Mouse (Mus musculus): Measurements from ENCODE around the gene Psg16. TPM values are rescaled to one million over a fixed set of nuclear protein-coding genes. Genes with fewer than 3 reads are reported as not detected.

The Psg16 gene
- polyA plus RNA-seq, 1 experiment, result 20.8 TPM

- WGBS, result 0% methylated on average over 56 of the region's 58 CpGs
- TF ChIP-seq CTCF (IDR thresholded peaks at IDR 0.05; ENCODE audit: borderline replicate concordance, insufficient read depth, low read depth, low read length) (no peak), POLR2A (IDR thresholded peaks at IDR 0.05; ENCODE audit: borderline replicate concordance, insufficient read depth, low read length) (peak; percentile 67)
- peak within 1 kb of the TSS; percentile 88 for H3K4me3 ChIP-seq (replicated peaks; ENCODE audit: insufficient read depth, low read depth, low read length)
Observed at GRCm38 (mm10) chr7:17027588-17028343, 46.1 kb upstream of the Psg16 start, which contains the start of gene Ppp5c. Gene Ppp5c, minus strand, starts transcription at chr7:17027924.

GRCm38 (mm10) chr7:17028923-17029322 lies 44.9 kb upstream of the Psg16 start:
- DNase-seq, result no peak
- H3K4me3 ChIP-seq (replicated peaks; ENCODE audit: insufficient read depth, low read depth, low read length), result no peak overlapping the region
- H3K27me3 ChIP-seq (ENCODE audit: control insufficient read depth, insufficient read depth, low read length), result no peaks in the 10 kb centered on the region
- no peak overlapping the region for H3K27ac ChIP-seq (ENCODE audit: insufficient read depth, low read length)
- H3K4me1 ChIP-seq (ENCODE audit: control insufficient read depth, insufficient read depth, low read length), result peaks cover 22% of the 10 kb centered on the region
- TF ChIP-seq POLR2A (IDR thresholded peaks at IDR 0.05; ENCODE audit: borderline replicate concordance, insufficient read depth, low read length), result no peak
- TF ChIP-seq CTCF (IDR thresholded peaks at IDR 0.05; ENCODE audit: borderline replicate concordance, insufficient read depth, low read depth, low read length), result no peak
- WGBS, result 59% methylated on average over 7 of the region's 7 CpGs

More at GRCm38 (mm10) chr7:17027588-17028343, 46.1 kb upstream of the Psg16 start, which contains the start of gene Ppp5c:
- H3K27ac ChIP-seq (ENCODE audit: insufficient read depth, low read length), result peak within 1 kb of the TSS; percentile 71
- peaks cover 34% of the 10 kb centered on the region for H3K4me1 ChIP-seq (ENCODE audit: control insufficient read depth, insufficient read depth, low read length)
- DNase-seq, result peak; percentile 90 to 91
- no peaks in the 10 kb centered on the region for H3K27me3 ChIP-seq (ENCODE audit: control insufficient read depth, insufficient read depth, low read length)

GRCm38 (mm10) chr7:17030239-17030638 lies 43.6 kb upstream of the Psg16 start:
- peaks cover 9% of the 10 kb centered on the region for H3K4me1 ChIP-seq (ENCODE audit: control insufficient read depth, insufficient read depth, low read length)
- DNase-seq, result no peak
- H3K27me3 ChIP-seq (ENCODE audit: control insufficient read depth, insufficient read depth, low read length), result no peaks in the 10 kb centered on the region
- 79% methylated on average over 7 of the region's 7 CpGs for WGBS
- TF ChIP-seq POLR2A (IDR thresholded peaks at IDR 0.05; ENCODE audit: borderline replicate concordance, insufficient read depth, low read length) (no peak), CTCF (IDR thresholded peaks at IDR 0.05; ENCODE audit: borderline replicate concordance, insufficient read depth, low read depth, low read length) (no peak)
- H3K4me3 ChIP-seq (replicated peaks; ENCODE audit: insufficient read depth, low read depth, low read length), result no peak overlapping the region
- no peak overlapping the region for H3K27ac ChIP-seq (ENCODE audit: insufficient read depth, low read length)

- no peaks in the 10 kb centered on the region for H3K27me3 ChIP-seq (ENCODE audit: control insufficient read depth, insufficient read depth, low read length)
- no peak for DNase-seq
- no peak overlapping the region for H3K27ac ChIP-seq (ENCODE audit: insufficient read depth, low read length)
- no peak for TF ChIP-seq CTCF (IDR thresholded peaks at IDR 0.05; ENCODE audit: borderline replicate concordance, insufficient read depth, low read depth, low read length)
- no peak for TF ChIP-seq POLR2A (IDR thresholded peaks at IDR 0.05; ENCODE audit: borderline replicate concordance, insufficient read depth, low read length)
- H3K4me1 ChIP-seq (ENCODE audit: control insufficient read depth, insufficient read depth, low read length), result no peaks in the 10 kb centered on the region; the same call in 1 of the 2 replicates
- WGBS, result 48% methylated on average over 9 of the region's 9 CpGs
- no peak overlapping the region for H3K4me3 ChIP-seq (replicated peaks; ENCODE audit: insufficient read depth, low read depth, low read length)
Observed at GRCm38 (mm10) chr7:17038018-17038695, 35.7 kb upstream of the Psg16 start.

- DNase-seq, result no peak
- no peak for TF ChIP-seq POLR2A (IDR thresholded peaks at IDR 0.05; ENCODE audit: borderline replicate concordance, insufficient read depth, low read length)
- TF ChIP-seq CTCF (IDR thresholded peaks at IDR 0.05; ENCODE audit: borderline replicate concordance, insufficient read depth, low read depth, low read length), result no peak
Observed at GRCm38 (mm10) chr7:17039373-17039772, 34.5 kb upstream of the Psg16 start.

GRCm38 (mm10) chr7:17045743-17046142 lies 28.1 kb upstream of the Psg16 start:
- H3K27ac ChIP-seq (ENCODE audit: insufficient read depth, low read length), result no peak overlapping the region
- no peak for TF ChIP-seq CTCF (IDR thresholded peaks at IDR 0.05; ENCODE audit: borderline replicate concordance, insufficient read depth, low read depth, low read length)
- no peak for TF ChIP-seq POLR2A (IDR thresholded peaks at IDR 0.05; ENCODE audit: borderline replicate concordance, insufficient read depth, low read length)
- 47% methylated on average over 1 of the region's 1 CpGs for WGBS
- peaks cover 6% of the 10 kb centered on the region; the same call in 1 of the 2 replicates for H3K4me1 ChIP-seq (ENCODE audit: control insufficient read depth, insufficient read depth, low read length)
- H3K27me3 ChIP-seq (ENCODE audit: control insufficient read depth, insufficient read depth, low read length), result no peaks in the 10 kb centered on the region
- DNase-seq, result no peak
- no peak overlapping the region for H3K4me3 ChIP-seq (replicated peaks; ENCODE audit: insufficient read depth, low read depth, low read length)

More at GRCm38 (mm10) chr7:17039373-17039772, 34.5 kb upstream of the Psg16 start:
- WGBS, result 91% methylated on average over 7 of the region's 7 CpGs
- Histone ChIP-seq H3K4me1 (ENCODE audit: control insufficient read depth, insufficient read depth, low read length) (peaks cover 2% of the 10 kb centered on the region; the same call in 1 of the 2 replicates), H3K27me3 (ENCODE audit: control insufficient read depth, insufficient read depth, low read length) (no peaks in the 10 kb centered on the region), H3K27ac (ENCODE audit: insufficient read depth, low read length) (no peak overlapping the region), H3K4me3 (replicated peaks; ENCODE audit: insufficient read depth, low read depth, low read length) (no peak overlapping the region)

- Histone ChIP-seq H3K27ac (ENCODE audit: insufficient read depth, low read length) (no peak overlapping the region), H3K27me3 (ENCODE audit: control insufficient read depth, insufficient read depth, low read length) (no peaks in the 10 kb centered on the region), H3K4me3 (replicated peaks; ENCODE audit: insufficient read depth, low read depth, low read length) (no peak overlapping the region), H3K4me1 (ENCODE audit: control insufficient read depth, insufficient read depth, low read length) (peaks cover 6% of the 10 kb centered on the region; the same call in 1 of the 2 replicates)
- WGBS, result 87% methylated on average over 5 of the region's 5 CpGs
- no peak for DNase-seq
- TF ChIP-seq POLR2A (IDR thresholded peaks at IDR 0.05; ENCODE audit: borderline replicate concordance, insufficient read depth, low read length), result no peak
- no peak for TF ChIP-seq CTCF (IDR thresholded peaks at IDR 0.05; ENCODE audit: borderline replicate concordance, insufficient read depth, low read depth, low read length)
Observed at GRCm38 (mm10) chr7:17047041-17047682, 26.7 kb upstream of the Psg16 start.

Data from cerebellum, adult 2 months (tissue).